Mouse (Mus musculus): ENCODE data around the gene Dctn2. TPM values are rescaled to one million over a fixed set of nuclear protein-coding genes. Genes with fewer than 3 reads are reported as not detected.

The Dctn2 gene
- total and polyA plus RNA-seq, 2 experiments, result 71.3 to 132 TPM

DNA sequence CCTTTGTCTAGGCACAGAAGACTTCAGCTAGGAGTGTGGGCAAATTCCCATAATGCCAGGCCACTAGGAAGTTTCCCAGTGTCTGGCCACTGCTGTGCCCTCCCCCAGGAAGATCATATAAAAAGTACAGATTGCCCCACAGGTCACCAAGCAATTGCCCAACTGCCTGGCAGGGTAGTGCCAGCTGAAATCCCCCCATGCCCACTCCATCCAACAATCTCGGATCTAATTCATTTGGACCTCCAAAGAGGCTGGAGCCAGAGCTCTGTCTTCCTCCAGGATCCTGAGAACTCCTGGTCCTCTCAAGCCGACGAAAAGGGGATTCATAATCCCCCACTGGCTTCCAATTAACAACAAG is 21.7 kb downstream of the Dctn2 start:
- Histone ChIP-seq H3K4me1 (ENCODE audit: control insufficient read depth, insufficient read depth, low read length) (peaks cover 23% of the 10 kb centered on the region), H3K27ac (replicated peaks; ENCODE audit: insufficient read depth, low read depth, low read length) (peak overlapping the region; percentile 96), H3K36me3 (ENCODE audit: control insufficient read depth, insufficient read depth, low read length) (peaks cover 13% of the 10 kb centered on the region), H3K79me2 (ENCODE audit: control insufficient read depth, insufficient read depth, low read length) (peaks cover 19% of the 10 kb centered on the region; the same call in 1 of the 2 replicates), H3K9ac (ENCODE audit: low read depth, low read length) (peak overlapping the region; percentile 86), H3K27me3 (ENCODE audit: control insufficient read depth, insufficient read depth, low read length) (no peaks in the 10 kb centered on the region), H3K4me3 (ENCODE audit: insufficient read depth, low read depth, low read length) (peak overlapping the region; percentile 80)
- TF ChIP-seq CTCF (IDR thresholded peaks at IDR 0.05; ENCODE audit: low read depth, low read length) (no peak), POLR2A (IDR thresholded peaks at IDR 0.05; ENCODE audit: extremely low read depth, insufficient read depth, low read length) (no peak)
- 0% methylated on average over 3 of the region's 3 CpGs for WGBS
- peak; percentile 71 for DNase-seq (ENCODE audit: extremely low read depth, low read depth, low spot score)

- H3K4me1 ChIP-seq (ENCODE audit: control insufficient read depth, insufficient read depth, low read length), result peaks cover 25% of the 10 kb centered on the region
Measured at GRCm38 (mm10) chr10:127288328-127288799, 22.2 kb downstream of the Dctn2 start.

DNA sequence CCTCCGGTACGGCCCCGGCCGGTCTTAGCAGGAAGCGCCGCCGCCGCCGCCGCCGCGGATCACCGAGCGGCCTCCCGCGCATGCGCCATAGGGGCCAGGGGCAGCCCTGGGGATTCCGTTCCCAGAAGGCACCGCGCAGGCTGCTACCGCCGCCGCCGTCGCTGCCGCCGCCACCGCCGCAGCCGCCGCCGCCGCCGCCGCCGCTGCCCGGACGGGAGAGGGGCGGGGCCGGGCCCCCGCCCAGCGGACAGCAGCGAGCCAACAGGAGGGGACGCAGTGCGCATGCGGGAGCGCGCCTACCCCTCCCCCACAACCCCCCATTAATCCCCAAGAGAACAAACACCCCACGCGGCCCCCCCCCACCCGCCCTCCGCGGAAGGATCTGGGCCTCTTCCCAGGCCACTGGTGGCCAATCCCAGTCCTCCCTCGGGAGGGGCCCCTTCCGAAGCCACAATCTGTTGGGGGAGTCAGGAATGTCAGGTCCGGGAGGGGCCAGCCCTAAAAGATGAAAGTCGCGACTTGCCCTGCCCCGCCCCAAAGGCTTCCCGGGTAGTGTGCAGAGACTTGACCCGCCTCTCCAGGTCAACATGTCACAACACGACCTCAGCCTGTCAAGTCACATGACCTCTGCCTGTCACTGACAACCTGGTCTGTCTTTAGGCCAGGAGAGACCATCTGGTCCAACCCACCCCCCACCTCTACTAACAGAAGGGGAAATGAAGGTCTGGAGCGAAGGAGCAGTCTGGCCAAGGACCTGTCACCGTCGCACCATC is 22.8 kb downstream of the Dctn2 start, which contains the start of gene Mbd6:
Mbd6 (minus strand) TSS at position 219 of the 773 bp plus-strand sequence.
- Histone ChIP-seq H3K27ac (replicated peaks; ENCODE audit: insufficient read depth, low read depth, low read length) (peak within 1 kb of the TSS; percentile 96), H3K9ac (ENCODE audit: low read depth, low read length) (peak within 1 kb of the TSS; percentile 86), H3K4me1 (ENCODE audit: control insufficient read depth, insufficient read depth, low read length) (peaks cover 25% of the 10 kb centered on the region), H3K27me3 (ENCODE audit: control insufficient read depth, insufficient read depth, low read length) (no peaks in the 10 kb centered on the region), H3K36me3 (ENCODE audit: control insufficient read depth, insufficient read depth, low read length) (peaks cover 9% of the 10 kb centered on the region), H3K79me2 (ENCODE audit: control insufficient read depth, insufficient read depth, low read length) (peaks cover 19% of the 10 kb centered on the region; the same call in 1 of the 2 replicates), H3K4me3 (ENCODE audit: insufficient read depth, low read depth, low read length) (peak within 1 kb of the TSS; percentile 80)
- 0% methylated on average over 55 of the region's 65 CpGs for WGBS
- no peak for TF ChIP-seq CTCF (IDR thresholded peaks at IDR 0.05; ENCODE audit: low read depth, low read length)
- TF ChIP-seq POLR2A (IDR thresholded peaks at IDR 0.05; ENCODE audit: extremely low read depth, insufficient read depth, low read length), result no peak
- DNase-seq (ENCODE audit: extremely low read depth, low read depth, low spot score), result peak; percentile 95

More at GRCm38 (mm10) chr10:127288328-127288799, 22.2 kb downstream of the Dctn2 start:
- H3K9ac ChIP-seq (ENCODE audit: low read depth, low read length), result peak overlapping the region; percentile 86
- H3K79me2 ChIP-seq (ENCODE audit: control insufficient read depth, insufficient read depth, low read length), result peaks cover 19% of the 10 kb centered on the region; the same call in 1 of the 2 replicates
- no peaks in the 10 kb centered on the region for H3K27me3 ChIP-seq (ENCODE audit: control insufficient read depth, insufficient read depth, low read length)
- peak overlapping the region; percentile 80 for H3K4me3 ChIP-seq (ENCODE audit: insufficient read depth, low read depth, low read length)
- H3K36me3 ChIP-seq (ENCODE audit: control insufficient read depth, insufficient read depth, low read length), result peaks cover 9% of the 10 kb centered on the region
- DNase-seq (ENCODE audit: extremely low read depth, low read depth, low spot score), result peak; percentile 61
- TF ChIP-seq POLR2A (IDR thresholded peaks at IDR 0.05; ENCODE audit: extremely low read depth, insufficient read depth, low read length), result 0 out of 2 replicates have a peak, but pooled peaks have one; percentile 5
- no peak for TF ChIP-seq CTCF (IDR thresholded peaks at IDR 0.05; ENCODE audit: low read depth, low read length)
- H3K27ac ChIP-seq (replicated peaks; ENCODE audit: insufficient read depth, low read depth, low read length), result peak overlapping the region; percentile 96
- WGBS, result under 1% methylated on average over 23 of the region's 28 CpGs

DNA sequence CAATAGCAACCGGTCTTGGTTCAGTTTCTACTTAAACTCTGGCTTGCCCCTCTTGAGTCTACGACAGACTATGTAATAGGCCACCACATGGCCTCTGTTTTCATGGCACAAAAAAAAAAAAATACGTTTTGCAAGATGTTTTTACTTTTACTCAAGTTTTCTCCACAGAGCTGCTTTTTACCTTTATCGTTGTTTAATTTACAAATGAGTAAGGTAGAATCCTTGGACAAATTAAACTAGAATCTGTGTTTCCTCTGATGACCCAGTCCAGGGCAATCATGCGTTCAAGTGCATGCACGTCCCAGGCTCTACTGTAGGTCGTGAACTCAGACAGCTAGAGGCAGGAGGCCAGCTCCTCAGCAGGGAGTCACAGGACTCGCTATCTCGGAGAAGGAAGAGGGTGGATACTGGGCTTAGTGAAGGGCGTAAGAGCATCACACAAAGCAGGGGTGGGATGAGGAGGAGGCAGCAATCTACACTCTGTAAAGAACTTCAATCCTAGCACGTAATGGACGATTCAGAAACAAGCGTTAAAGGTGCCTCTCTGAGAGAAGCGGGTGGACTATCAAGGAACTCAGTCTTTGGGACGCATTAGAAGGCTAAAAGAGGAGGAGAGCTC is 23.5 kb downstream of the Dctn2 start:
- peak overlapping the region; percentile 90 for H3K27ac ChIP-seq (replicated peaks; ENCODE audit: insufficient read depth, low read depth, low read length)
- peak overlapping the region; percentile 80 for H3K4me3 ChIP-seq (ENCODE audit: insufficient read depth, low read depth, low read length)
- TF ChIP-seq POLR2A (IDR thresholded peaks at IDR 0.05; ENCODE audit: extremely low read depth, insufficient read depth, low read length) (0 out of 2 replicates have a peak, but pooled peaks have one; percentile 16), CTCF (IDR thresholded peaks at IDR 0.05; ENCODE audit: low read depth, low read length) (no peak)
- no peaks in the 10 kb centered on the region for H3K27me3 ChIP-seq (ENCODE audit: control insufficient read depth, insufficient read depth, low read length)
- H3K36me3 ChIP-seq (ENCODE audit: control insufficient read depth, insufficient read depth, low read length), result peaks cover 8% of the 10 kb centered on the region; the same call in 1 of the 2 replicates
- peak overlapping the region; percentile 70 for H3K9ac ChIP-seq (ENCODE audit: low read depth, low read length)
- H3K79me2 ChIP-seq (ENCODE audit: control insufficient read depth, insufficient read depth, low read length), result peaks cover 19% of the 10 kb centered on the region; the same call in 1 of the 2 replicates
- 0% methylated on average over 15 of the region's 15 CpGs for WGBS
- peaks cover 25% of the 10 kb centered on the region for H3K4me1 ChIP-seq (ENCODE audit: control insufficient read depth, insufficient read depth, low read length)
- DNase-seq (ENCODE audit: extremely low read depth, low read depth, low spot score), result peak; percentile 81

DNA sequence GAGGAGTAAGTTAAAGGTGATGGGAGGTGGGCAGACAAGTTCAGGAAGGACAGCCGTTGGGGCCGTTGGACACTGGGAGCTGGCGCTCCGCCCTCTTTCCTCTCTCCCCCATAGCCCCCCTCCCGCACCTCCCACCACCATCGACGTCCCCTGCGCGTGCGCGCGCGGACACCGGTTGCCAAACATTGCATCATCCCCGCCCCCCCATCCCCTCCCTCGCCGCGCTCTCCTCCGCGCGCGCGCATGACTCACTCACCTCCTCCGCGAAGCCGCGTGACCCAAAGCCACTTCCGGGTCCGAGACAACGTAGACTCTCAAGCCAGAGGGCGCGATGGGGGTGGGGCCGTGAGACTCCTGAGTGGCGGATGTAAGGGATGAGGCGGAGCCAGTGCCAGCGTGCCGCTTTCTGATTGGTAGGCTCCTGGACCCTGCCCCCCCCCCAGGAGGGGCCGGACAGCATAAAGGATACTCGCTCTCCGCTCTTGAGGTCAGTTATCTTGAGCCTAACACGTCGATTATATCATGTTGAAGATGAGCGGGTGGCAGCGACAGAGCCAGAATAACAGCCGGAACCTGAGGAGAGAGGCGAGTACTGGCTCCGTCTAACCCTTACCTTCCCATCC is 24.2 kb downstream of the Dctn2 start:
- no peaks in the 10 kb centered on the region for H3K27me3 ChIP-seq (ENCODE audit: control insufficient read depth, insufficient read depth, low read length)
- peaks cover 28% of the 10 kb centered on the region for H3K4me1 ChIP-seq (ENCODE audit: control insufficient read depth, insufficient read depth, low read length)
- H3K9ac ChIP-seq (ENCODE audit: low read depth, low read length), result peak overlapping the region; percentile 81
- WGBS, result under 1% methylated on average over 42 of the region's 47 CpGs
- H3K4me3 ChIP-seq (ENCODE audit: insufficient read depth, low read depth, low read length), result peak overlapping the region; percentile 74
- DNase-seq (ENCODE audit: extremely low read depth, low read depth, low spot score), result peak; percentile 95
- peaks cover 13% of the 10 kb centered on the region for H3K36me3 ChIP-seq (ENCODE audit: control insufficient read depth, insufficient read depth, low read length)
- TF ChIP-seq POLR2A (IDR thresholded peaks at IDR 0.05; ENCODE audit: extremely low read depth, insufficient read depth, low read length) (peak; percentile 91), CTCF (IDR thresholded peaks at IDR 0.05; ENCODE audit: low read depth, low read length) (no peak)
- peaks cover 19% of the 10 kb centered on the region; the same call in 1 of the 2 replicates for H3K79me2 ChIP-seq (ENCODE audit: control insufficient read depth, insufficient read depth, low read length)
- peak overlapping the region; percentile 90 for H3K27ac ChIP-seq (replicated peaks; ENCODE audit: insufficient read depth, low read depth, low read length)

All from liver, adult 2 months (tissue).